Mouse (Mus musculus) liver, postnatal 0 days (tissue): Measurements from ENCODE around the gene Cyp2d22.

Experiments
- CTCF ChIP-seq: sonication (generic); IDR thresholded peaks from 2 replicates; pipeline ENCODE4 v1.5.1; 2016; ENCODE audit warnings: antibody characterized with exemption, low read depth
- EP300 ChIP-seq: IDR thresholded peaks from 2 replicates; pipeline ENCODE4 v1.6.1; 2016; ENCODE audit warnings: antibody characterized with exemption, low read depth, mild to moderate bottlenecking

DNA sequence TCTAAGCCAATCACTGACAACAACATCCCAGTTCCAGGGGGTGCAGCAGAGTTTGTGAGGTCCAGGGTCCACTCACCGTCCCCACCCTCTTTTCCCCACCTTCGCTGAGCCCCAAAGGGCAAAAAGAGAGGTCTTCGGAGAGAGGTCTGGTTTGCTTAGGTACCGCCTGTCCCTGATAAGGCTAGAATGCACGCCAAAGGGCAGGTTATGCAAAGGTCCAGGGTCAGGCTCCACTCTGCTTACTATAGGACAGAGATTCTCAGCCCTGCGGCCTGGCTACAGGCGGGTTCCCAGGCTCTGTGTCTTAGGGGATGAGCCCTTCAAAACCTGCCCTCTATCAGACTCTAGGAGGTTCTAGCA lies 569 bp downstream of the Cyp2d22 start:
- TF ChIP-seq CTCF (no peak), EP300 (peak; percentile 67; the same call in 1 of the 2 replicates)
